Mouse (Mus musculus) embryonic facial prominence, embryonic 11.5 days (tissue): ENCODE results near the gene Dmbt1. TPM values are rescaled to one million over a fixed set of nuclear protein-coding genes. Genes with fewer than 3 reads are reported as not detected.
"Not testable (repeated sequence)": the region's sequence is repeated elsewhere in the genome, so short reads cannot be mapped to it uniquely, and the experiment has no call there.

Source experiments
- ATAC-seq: fragments of 200-750 bp; cut with Nextera tagmentation; replicated peaks from 2 replicates; pipeline ENCODE4 v1.8.0; 2017; ENCODE audit warnings: low read depth; ENCODE audit not compliant: insufficient number of reproducible peaks, low FRiP score, low TSS enrichment
- DNase-seq: peaks from one replicate; pipeline ENCODE4 v3.0.0-alpha.2; 2015; ENCODE audit warnings: low spot score
- H3K27ac ChIP-seq: fragments of 300-500 bp; sonication (generic); replicated peaks from 2 replicates; pipeline ENCODE4 v1.5.1; 2014; ENCODE audit warnings: mild to moderate bottlenecking, low read depth, low read length, control low read depth
- H3K27me3 ChIP-seq: fragments of 300-500 bp; sonication (generic); 2 replicates; pipeline ENCODE4 v1.6.1; 2014; ENCODE audit warnings: mild to moderate bottlenecking, low read length, moderate library complexity, mixed read lengths; ENCODE audit not compliant: control insufficient read depth, insufficient read depth
- H3K36me3 ChIP-seq: fragments of 300-500 bp; sonication (generic); replicated peaks from 2 replicates; pipeline ENCODE4 v1.6.1; 2014; ENCODE audit warnings: low read depth, mild to moderate bottlenecking, low read length, moderate library complexity, mixed read lengths; ENCODE audit not compliant: control insufficient read depth, insufficient read depth
- H3K4me1 ChIP-seq: fragments of 300-500 bp; sonication (generic); 2 replicates; pipeline ENCODE4 v1.6.1; 2014; ENCODE audit warnings: low read length, mixed read lengths; ENCODE audit not compliant: control insufficient read depth, insufficient read depth
- H3K4me2 ChIP-seq: fragments of 300-500 bp; sonication (generic); 2 replicates; pipeline ENCODE4 v1.6.1; 2014; ENCODE audit warnings: low read depth, mild to moderate bottlenecking, control low read depth, low read length, moderate library complexity
- H3K4me3 ChIP-seq: fragments of 300-500 bp; sonication (generic); 2 replicates; pipeline ENCODE4 v1.5.1; 2014; ENCODE audit warnings: low read depth, low read length, control low read depth
- H3K9ac ChIP-seq: fragments of 300-500 bp; sonication (generic); replicated peaks from 2 replicates; pipeline ENCODE4 v1.6.1; 2014; ENCODE audit warnings: mild to moderate bottlenecking, control low read depth, low read length
- H3K9me3 ChIP-seq: fragments of 300-500 bp; sonication (generic); replicated peaks from 2 replicates; pipeline ENCODE4 v1.6.1; 2016; ENCODE audit warnings: mild to moderate bottlenecking, low read length, inconsistent platforms, mixed read lengths; ENCODE audit not compliant: control insufficient read depth
- WGBS: fragments of 180-500 bp; shearing (Covaris S2); extraction: QIAGEN DNeasy Blood & Tissue Kit; methylation state at CpG from one replicate; pipeline ENCODE4 v1.1.7; 2014; 5-methylcytosine and 5-hydroxymethylcytosine counted together
- polyA plus RNA-seq: library from polyadenylated mRNA; unstranded; fragments of >200 nt; fragmentation: Nextera tagmentation; extraction: Ambion mirVana; gene quantifications from 2 replicates; pipeline ENCODE4 v1.2.1, GENCODE M21; 2014

Dmbt1 gene
- polyA plus RNA-seq, 1 experiment from 2014 or later, result not detected

- Histone ChIP-seq H3K4me1 (no peaks in the 10 kb centered on the region), H3K9ac (no peak overlapping the region), H3K27ac (no peak overlapping the region), H3K4me2 (no peak overlapping the region), H3K27me3 (no peaks in the 10 kb centered on the region), H3K9me3 (no peaks in the 10 kb centered on the region), H3K4me3 (no peak overlapping the region), H3K36me3 (no peaks in the 10 kb centered on the region)
- ATAC-seq, result no peak
- peak; percentile 46 for DNase-seq
Observed at GRCm38 (mm10) chr7:131054808-131055370, 23.0 kb downstream of the Dmbt1 start.

DNA sequence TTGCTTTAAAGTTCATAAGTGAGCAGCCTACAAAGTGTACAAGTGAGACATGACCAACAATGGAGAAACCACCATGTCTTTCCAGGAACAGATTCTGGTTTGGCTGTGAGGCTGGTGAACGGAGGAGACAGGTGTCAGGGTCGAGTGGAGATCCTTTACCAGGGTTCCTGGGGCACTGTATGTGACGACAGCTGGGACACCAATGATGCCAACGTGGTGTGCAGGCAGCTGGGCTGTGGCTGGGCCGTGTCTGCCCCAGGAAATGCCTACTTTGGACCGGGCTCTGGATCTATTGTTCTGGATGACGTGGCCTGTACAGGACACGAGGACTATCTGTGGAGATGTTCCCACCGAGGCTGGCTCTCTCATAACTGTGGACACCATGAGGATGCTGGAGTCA lies 26.1 kb downstream of the Dmbt1 start:
- H3K27me3 ChIP-seq, H3K4me2 ChIP-seq, H3K9ac ChIP-seq, H3K36me3 ChIP-seq, H3K4me3 ChIP-seq, DNase-seq, H3K4me1 ChIP-seq, H3K27ac ChIP-seq, H3K9me3 ChIP-seq, ATAC-seq: not testable (repeated sequence)
- 75% methylated on average over 9 of the region's 9 CpGs for WGBS

DNA sequence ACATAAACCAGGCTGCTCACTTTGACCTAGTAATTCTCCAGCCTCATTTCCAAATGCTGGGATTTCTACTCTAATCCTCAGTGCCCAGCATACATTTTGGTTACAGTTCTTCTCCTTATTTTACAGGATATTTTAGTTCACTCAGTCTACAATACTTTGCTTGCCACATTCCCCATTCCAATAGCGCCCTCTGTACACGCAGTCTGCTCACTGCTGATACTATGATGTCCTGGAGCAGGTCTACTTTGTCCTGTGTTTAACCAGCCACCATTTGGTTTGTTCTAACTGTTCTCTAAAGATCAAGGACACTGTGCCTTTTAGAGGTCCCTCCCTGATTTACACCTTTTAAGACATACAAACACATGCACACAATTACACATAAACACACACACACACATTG lies 28.0 kb downstream of the Dmbt1 start:
- not testable (repeated sequence) for H3K27me3 ChIP-seq, H3K36me3 ChIP-seq, H3K9me3 ChIP-seq, H3K4me1 ChIP-seq, H3K4me3 ChIP-seq, H3K9ac ChIP-seq, H3K27ac ChIP-seq, ATAC-seq, H3K4me2 ChIP-seq
- WGBS, result 70% methylated on average over 2 of the region's 2 CpGs
- peak; percentile 3 for DNase-seq

- ATAC-seq (no peak), DNase-seq (no peak)
Observed at GRCm38 (mm10) chr7:131062541-131062940, 30.7 kb downstream of the Dmbt1 start.

DNA sequence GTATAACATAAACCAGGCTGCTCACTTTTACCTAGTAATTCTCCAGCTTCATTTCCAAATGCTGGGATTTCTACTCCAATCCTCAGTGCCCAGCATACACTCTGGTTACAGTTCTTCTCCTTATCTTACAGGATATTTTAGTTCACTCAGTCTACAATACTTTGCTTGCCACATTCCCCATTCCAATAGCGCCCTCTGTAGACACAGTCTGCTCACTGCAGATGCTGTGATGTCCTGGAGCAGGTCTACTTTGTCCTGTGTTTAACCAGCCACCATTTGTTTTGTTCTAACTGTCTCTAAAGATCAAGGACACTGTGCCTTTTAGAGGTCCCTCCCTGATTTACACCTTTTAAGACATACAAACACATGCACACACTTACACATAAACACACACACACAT lies 36.3 kb downstream of the Dmbt1 start:
- peak; percentile 2 for DNase-seq
- ATAC-seq, result not testable (repeated sequence)
- WGBS, result 9% methylated on average over 1 of the region's 1 CpGs

More at GRCm38 (mm10) chr7:131062541-131062940, 30.7 kb downstream of the Dmbt1 start:
- Histone ChIP-seq H3K4me2 (no peak overlapping the region), H3K27ac (no peak overlapping the region), H3K9ac (no peak overlapping the region), H3K4me1 (no peaks in the 10 kb centered on the region), H3K4me3 (no peak overlapping the region), H3K9me3 (no peaks in the 10 kb centered on the region), H3K27me3 (no peaks in the 10 kb centered on the region), H3K36me3 (no peaks in the 10 kb centered on the region)
- WGBS, result 81% methylated on average over 2 of the region's 2 CpGs

GRCm38 (mm10) chr7:131073476-131073875 lies 41.6 kb downstream of the Dmbt1 start:
- H3K9me3 ChIP-seq, H3K4me3 ChIP-seq, H3K4me2 ChIP-seq, H3K4me1 ChIP-seq, H3K27me3 ChIP-seq, ATAC-seq, H3K27ac ChIP-seq, H3K36me3 ChIP-seq, DNase-seq, H3K9ac ChIP-seq: not testable (repeated sequence)
- WGBS, result 91% methylated on average over 3 of the region's 3 CpGs

More for the DNA sequence above, 36.3 kb downstream of the Dmbt1 start:
- H3K9me3 ChIP-seq, H3K4me2 ChIP-seq, H3K27me3 ChIP-seq, H3K27ac ChIP-seq, H3K9ac ChIP-seq, H3K4me1 ChIP-seq, H3K36me3 ChIP-seq, H3K4me3 ChIP-seq: not testable (repeated sequence)

DNA sequence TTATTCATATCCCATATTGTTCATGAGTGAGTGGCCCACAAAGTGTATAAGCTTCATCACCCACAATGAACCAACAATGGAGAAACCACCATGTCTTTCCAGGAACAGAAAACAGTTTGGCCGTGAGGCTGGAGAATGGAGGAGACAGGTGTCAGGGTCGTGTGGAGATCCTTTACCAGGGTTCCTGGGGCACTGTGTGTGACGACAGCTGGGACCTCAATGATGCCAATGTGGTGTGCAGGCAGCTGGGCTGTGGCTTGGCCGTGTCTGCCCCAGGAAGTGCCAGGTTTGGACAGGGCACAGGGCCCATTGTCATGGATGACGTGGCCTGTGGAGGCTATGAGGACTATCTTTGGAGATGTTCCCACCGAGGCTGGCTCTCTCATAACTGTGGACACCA lies 42.2 kb downstream of the Dmbt1 start:
- H3K4me1 ChIP-seq, H3K27ac ChIP-seq, H3K4me2 ChIP-seq, ATAC-seq, H3K27me3 ChIP-seq, H3K36me3 ChIP-seq, H3K4me3 ChIP-seq, DNase-seq, H3K9ac ChIP-seq, H3K9me3 ChIP-seq: not testable (repeated sequence)
- 87% methylated on average over 6 of the region's 6 CpGs for WGBS

GRCm38 (mm10) chr7:131075956-131076355 lies 44.1 kb downstream of the Dmbt1 start:
- 0% methylated on average over 1 of the region's 1 CpGs for WGBS
- Histone ChIP-seq H3K9ac (no peak overlapping the region), H3K4me2 (no peak overlapping the region), H3K27me3 (no peaks in the 10 kb centered on the region), H3K27ac (no peak overlapping the region), H3K4me3 (no peak overlapping the region), H3K9me3 (no peaks in the 10 kb centered on the region), H3K36me3 (no peaks in the 10 kb centered on the region), H3K4me1 (no peaks in the 10 kb centered on the region)
- no peak for ATAC-seq
- peak; percentile 44 for DNase-seq
